Mouse (Mus musculus) adrenal gland, adult 8-10 months (tissue): ENCODE data around the gene Stpg2. TPM values are rescaled to one million over a fixed set of nuclear protein-coding genes. Genes with fewer than 3 reads are reported as not detected.

Source experiments
- total RNA-seq, 4 experiments: library from RNA; stranded (reverse); gene quantifications; 2 replicates each; pipeline ENCODE4 v1.2.4; 2022

The Stpg2 gene
- total RNA-seq, 4 experiments from 2014 or later = 0.13 TPM; not detected in 3

Other genes starting within 250 kb of the Stpg2 start
- 10 to 100 TPM; 51.3 to 59.7 (median 56.5) TPM for gene Rap1gds1, start 130.5 kb upstream of the Stpg2 start, total RNA-seq